Mouse (Mus musculus): ENCODE data around the gene Tstd2.

Tstd2 gene

DNA sequence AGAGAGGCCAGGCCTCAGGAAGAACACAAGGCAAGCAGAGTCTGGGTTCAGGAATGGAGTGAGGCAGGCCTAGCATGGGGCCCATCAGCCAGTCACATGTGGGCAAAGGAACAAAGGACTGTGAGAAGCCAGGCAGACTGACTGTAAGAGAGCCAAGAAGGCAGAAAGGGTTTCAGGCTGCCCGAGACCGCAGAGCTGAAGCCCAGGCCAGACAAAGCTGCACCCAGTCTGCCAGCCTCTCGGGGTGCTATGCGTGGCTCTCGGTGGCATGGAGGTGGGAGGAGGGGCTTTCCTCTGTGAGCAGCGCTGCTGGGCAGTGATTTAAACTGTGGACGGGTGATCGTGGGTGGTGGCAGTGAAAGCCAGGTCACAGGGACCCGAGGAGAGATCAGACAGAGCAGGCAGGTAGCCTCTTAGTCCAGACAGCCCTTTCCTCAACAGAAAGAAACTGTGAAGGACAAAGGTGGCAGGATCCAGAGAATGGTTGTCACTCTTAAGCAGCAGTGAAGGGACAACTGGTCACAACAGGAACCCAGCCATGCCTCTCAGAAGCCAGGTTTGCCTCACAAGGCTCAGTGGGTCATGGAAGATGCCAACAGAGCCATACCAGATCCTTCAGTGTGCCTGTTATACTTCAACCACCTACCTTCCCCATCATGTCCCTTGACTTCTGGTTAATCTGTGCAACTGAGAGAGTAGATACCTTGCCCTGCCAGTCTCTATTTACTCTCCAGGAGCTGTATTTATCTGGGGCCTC is 53.9 kb downstream of the Tstd2 start:
- 58% methylated on average over 9 of the region's 9 CpGs for WGBS

DNA sequence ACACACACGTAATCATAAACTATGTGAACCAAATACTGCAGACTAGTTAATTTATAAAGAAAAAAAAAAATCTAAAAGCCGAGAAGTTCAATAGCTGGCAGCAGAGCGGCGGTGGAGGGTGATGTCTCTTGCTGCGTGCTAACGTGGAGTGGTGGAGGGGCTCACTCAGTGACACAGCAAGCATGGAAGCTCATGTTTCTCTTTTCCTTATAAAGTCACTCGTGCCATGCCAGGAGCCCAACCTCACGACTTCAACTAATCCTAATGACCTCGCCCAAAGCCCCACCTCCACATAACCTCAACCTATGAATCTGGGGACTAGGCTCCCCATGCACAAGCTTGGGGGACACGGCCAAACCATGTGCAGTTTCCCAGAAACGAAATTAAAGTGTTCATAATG is 55.9 kb downstream of the Tstd2 start:
- WGBS = 78% methylated on average over 11 of the region's 11 CpGs

DNA sequence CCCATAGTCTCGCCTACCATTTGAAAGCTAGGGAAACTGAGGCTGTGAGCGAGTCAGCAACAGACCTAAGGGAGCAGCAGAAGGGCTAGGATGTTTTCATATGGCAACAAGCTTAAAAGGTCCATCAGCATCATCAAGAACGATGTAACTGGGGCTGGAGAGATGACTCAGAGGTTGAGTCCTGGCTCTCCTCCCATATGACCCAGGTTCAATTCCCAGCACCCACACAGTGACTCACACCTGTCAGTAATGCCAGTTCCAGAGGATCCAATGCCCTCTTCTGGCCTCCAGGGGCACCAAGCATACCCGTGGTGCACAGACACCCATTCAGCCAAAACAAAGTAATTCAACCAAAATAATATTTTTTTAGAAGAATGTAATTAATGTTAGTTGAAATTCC is 58.2 kb downstream of the Tstd2 start:
- WGBS = 85% methylated on average over 4 of the region's 4 CpGs

DNA sequence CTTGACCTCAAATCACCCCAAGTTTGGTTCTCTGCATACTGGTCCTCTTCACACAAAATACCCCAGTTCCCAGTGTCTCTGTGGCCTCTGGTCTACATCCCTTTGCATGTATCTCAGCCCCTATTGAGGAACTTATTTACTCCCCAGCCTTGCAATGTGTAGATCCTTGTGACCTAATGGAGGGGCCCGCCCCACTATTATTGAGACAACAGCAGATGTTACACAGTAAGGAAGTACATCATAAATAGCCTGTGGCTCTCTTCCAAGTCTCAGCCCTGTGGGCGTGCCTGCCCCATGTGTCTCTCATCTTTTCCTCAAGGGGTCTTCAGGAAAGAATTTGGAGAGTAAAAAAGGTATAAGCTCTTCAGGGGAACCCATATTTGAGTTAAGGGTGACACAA is 61.6 kb downstream of the Tstd2 start:
- WGBS = 50% methylated on average over 2 of the region's 2 CpGs

DNA sequence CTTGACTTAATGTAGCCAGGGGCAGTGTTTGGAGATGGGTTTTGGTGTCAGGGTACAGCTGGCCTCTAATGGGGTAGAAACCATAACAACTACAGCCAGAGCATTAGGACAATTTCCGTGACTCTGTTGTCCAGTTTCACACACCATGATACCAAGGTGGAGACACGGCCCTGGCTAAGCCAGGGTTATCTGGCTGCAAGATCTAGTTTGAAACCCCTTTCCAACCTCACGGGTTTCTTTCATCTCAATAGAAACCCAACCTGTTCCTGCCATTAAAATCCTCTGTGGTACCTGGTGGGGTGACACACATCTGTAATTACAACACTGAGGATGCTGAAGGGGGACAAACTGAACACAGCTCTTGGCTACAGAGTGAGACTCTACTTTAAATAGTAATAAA is 62.8 kb downstream of the Tstd2 start:
- WGBS = 93% methylated on average over 3 of the region's 3 CpGs

DNA sequence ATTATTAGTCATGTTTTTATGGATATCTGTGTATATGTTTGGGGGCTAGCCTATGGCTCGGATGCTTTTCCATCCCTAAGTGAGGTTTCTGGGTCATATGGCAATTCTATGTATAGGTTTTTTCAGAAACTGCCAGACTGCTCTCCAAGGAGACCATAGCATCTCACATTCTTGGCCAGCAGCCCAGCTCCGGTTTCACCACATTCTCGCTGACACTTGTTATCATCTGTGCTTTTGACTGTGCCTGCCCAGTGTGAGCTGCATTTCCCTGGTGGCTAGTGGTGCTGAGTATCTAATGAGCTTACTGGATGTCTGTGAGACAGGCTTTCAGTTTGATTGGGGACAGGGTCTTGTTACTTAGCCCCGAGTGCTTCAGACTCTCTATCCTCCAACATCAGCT is 64.8 kb downstream of the Tstd2 start:
- WGBS = 32% methylated on average over 4 of the region's 4 CpGs

DNA sequence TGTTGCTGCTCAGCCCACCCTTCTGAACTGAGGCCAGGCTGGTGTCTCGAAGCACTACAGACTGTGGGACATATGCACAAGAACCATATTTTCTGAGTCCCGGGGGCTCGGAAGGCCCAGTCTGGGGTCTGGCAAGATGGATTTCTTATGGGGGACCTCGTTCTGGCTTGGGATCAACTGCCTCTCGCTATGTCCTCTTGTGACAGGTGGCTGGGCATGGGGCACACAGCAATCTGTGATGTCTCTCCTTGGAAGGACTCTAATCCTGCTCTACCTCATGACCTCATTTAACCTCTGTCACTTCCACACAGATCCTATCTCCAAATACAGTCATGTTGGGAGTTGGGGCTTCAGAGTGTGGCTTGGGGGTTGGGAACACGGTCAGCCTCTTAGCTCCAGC is 65.9 kb downstream of the Tstd2 start:
- WGBS = 78% methylated on average over 6 of the region's 6 CpGs

DNA sequence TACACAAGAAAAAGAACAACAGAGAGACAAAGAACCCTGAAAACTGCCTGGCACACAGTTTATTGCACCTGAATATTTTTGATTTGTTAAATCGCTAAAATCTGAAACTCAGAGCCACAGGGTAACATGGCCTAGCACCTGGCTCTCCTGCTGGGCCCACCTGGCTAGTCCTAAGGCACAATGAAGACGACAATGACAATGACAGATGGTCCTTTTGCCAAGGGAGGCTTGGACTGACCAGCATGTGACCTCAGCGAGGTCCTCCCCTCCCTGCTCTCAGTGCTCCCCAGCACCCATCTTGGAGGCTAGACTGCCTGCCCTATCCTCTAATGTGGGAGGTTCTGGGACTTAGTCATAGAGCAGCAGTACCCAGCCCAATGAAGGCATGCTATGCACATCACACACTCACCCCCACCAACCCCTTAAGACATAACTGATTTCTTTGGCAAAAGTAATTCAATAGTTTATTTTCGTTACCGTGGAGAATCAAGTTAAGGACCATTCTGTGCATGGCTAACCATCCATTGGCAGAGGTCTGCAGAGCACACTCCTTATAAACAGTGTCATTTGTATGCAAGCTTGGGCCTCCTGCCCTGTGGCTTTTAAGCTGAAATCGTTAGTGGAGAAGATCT is 68.5 kb downstream of the Tstd2 start:
- 64% methylated on average over 6 of the region's 6 CpGs for WGBS

DNA sequence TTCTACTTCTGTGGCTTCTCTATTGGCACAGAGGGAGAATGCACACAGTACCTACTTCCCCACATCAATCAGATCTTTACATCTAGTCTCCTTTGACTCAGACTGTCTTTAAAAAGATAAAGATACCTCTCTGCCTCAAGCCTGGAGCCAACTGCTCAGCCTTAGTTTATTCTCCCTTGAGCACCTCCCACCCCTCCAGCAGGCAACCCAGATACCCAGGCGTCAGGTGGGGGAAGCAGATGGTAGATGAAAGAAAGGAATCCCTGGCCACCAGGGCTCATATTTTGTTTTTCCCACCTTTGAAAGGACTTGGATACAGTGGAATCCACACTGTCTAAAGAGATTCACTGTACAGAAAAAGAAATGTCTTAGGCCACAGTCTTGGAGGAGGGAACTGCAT is 69.9 kb downstream of the Tstd2 start:
- WGBS = 40% methylated on average over 1 of the region's 1 CpGs

DNA sequence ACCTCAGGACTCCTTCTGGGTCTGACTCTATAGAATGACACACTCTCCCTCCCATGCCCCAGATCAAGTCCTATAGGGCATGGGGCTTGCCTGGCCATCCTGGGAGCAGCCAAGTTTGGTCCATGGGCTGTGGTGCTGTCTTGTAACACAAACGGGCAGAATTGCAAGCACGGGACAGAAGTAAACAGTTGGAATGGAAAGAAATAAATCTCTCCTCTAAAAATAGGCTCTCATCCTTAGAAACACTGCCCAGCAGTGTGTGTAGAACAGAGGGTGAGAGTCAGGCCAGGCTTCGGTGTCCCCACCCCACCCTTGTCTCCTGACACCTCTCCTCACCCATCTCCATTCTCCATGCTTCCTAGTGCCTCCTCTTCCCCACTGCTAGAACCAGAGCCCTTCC is 70.4 kb downstream of the Tstd2 start:
- 54% methylated on average over 3 of the region's 3 CpGs for WGBS

DNA sequence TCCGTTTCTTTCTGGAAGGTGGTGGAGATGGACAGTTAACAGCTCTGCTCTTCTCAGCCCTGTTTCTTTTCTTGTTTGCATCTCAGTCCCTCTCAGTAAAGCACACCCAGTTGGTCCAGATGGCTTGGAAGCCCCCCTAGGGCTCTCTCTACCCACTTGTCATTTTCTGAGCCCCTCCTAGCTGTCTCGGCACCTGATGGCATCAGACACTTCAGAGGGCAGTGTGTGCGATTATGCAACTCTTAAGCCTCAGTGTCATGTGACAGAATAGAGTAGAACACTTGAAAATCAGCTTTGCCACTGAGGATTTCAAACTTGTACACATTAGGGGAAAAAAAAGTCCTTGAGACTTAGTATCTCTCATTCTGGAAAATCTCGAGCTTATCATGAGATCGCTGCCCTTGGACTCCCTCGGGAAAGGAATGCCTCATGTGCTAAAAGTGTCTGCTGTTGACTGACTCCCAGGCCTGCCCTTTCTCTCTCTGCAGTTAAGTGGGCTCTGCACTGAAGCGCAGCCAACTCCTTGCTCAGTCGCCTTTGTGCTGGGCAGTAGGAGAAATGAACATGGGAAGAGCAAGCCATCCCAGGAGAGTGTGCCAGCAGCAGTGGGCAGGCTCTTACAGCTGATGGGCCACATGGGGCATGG is 72.7 kb downstream of the Tstd2 start:
- WGBS = 43% methylated on average over 8 of the region's 8 CpGs

DNA sequence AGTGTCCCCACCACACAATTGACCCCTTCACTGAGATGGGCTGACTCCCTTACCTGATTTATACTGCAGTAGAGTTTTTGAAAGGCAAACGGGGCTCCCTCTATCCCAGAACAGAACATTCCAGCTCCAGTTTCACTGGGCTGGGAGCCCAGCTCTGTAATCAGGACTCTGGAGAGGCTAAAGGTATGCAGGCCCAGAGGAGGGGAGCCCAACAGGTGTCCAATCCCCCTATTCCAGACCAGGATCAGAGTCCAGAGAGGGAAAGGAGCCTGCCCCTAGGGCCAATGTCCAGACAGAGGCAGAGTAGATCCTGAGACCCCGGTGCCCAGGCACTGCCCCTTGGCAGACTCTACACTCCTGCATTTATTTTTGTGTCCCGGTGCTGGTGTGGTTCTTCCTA is 73.5 kb downstream of the Tstd2 start:
- WGBS = 50% methylated on average over 3 of the region's 3 CpGs

Measured in cerebral cortex, adult 2 months (tissue).